Mouse (Mus musculus): ENCODE data around the gene Ahsa2.
"Not testable (repeated sequence)": the region's sequence is repeated elsewhere in the genome, so short reads cannot be mapped to it uniquely, and the experiment has no call there.

The Ahsa2 gene

DNA sequence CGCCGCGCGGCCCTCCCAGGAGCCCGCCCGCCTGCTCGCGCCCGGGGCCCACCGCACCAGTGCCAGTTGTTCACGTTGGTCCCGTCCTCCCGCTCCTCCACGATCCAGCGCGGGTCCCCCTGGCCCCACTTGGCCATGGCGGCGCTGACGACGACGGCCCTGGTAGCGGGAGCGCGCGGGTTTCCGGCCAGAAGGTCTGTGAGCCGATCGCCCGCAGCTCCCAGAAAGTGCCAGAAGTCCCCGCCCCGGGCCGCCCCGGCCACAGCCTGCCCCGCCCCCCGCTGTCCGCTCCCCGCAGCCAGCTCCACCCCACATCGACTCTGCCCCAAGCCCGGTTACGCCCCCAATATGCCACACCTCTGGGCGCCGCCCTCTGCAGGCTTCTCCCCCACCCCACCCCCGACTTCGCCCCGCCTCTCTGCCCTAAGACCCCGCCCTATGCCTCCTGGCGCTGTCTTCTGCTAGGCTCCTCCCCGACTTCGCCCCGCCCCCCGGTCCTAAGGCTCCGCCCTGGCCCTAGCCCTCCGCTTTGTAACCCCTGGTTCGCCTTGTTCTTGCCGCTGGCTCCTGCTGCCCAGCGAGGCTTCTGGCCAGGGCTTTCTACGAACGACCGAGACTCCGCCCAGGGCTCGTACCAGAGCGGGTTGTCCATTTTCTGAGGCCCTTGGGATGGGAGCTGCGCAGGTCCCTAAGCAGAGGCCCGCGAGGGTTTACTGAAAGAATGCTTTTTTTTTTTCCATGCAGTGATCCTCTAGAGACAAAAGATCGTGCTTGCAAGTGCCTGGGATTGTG is at the start of gene Ahsa2:
Gene Ahsa2 (minus strand): TSS at position 313 of the 792 bp plus-strand sequence.
- in situ Hi-C loops (cut with MseI, MboI), result no loop called here

DNA sequence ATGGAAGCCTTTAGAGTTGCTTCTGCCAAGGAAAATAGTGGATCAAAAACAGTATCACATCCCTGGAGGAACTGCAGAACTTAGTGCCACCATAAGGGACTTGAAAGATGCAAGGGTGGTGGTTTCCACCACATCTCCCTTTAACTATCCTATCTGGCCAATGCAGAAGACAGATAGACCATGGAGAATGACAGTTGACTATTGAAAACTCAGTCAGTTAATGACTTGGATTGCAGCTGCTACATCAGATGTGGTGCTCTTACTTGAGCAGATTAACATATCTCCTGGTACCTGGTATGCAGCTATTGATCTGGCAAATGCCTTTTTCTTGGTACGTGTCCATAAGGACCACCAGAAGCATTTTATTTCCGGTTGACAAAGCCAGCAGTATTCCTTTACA is 39.6 kb upstream of the Ahsa2 start:
- in situ Hi-C loops (cut with MseI, MboI), result no loop called here

DNA sequence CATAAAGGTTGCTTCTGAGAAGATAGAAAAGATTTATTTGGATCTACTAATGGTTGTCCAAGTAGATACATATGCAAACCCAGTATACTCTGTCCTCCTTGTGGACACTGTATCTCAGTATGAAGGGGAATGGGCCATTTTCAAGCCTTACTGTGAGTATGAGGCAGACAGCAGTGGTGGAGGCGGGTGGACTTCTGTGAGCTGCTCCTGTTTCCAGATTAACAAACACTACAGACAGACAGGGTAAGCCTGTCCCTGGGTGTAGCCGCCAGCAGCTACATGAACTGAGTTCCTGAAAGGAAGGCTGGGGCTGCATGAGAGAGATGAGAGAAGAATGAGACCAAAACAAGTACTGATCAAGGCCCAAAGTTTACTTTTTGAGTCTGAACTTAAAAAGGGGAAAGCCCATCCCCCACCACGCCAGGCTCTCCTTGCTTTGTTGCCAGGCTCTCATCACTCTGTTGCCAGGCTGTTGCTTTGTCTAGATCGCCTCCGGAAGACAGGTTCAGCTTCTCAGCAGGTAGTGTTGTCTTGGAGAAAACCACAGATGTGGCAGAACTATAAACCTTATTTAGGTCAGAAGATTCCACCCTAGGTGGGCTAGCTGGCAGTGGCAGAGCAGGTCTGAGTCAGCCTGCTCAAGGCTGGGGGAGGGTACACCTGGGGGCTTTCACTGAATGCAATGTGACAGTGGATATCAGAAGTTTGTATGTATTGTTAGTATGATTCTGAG is 22.8 kb upstream of the Ahsa2 start, which contains the start of gene 1700093K21Rik:
Gene 1700093K21Rik (minus strand): TSS at position 683 of the 733 bp plus-strand sequence.
- in situ Hi-C loops (cut with MseI, MboI), result no loop called here

DNA sequence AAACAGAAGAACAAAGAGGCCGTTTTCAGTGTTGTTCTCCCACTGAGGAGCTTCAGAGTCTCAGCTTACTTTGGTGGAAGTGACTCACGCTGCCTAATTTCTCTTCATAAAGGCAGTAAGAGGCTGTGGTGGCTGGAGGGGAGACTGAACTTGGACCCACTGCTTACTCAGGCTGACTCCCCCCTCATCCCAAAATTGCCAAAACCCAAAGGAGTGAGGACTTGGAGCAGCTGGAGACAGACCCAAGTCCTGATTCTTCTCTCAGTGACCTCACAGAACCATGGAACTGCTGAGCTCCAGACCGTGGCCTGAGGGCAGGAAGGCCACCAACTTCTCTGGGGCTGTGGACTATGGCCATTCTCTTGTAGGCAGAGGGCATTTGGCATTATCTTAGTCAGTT is 21.2 kb upstream of the Ahsa2 start:
- in situ Hi-C loops (cut with MseI, MboI), result no loop called here

DNA sequence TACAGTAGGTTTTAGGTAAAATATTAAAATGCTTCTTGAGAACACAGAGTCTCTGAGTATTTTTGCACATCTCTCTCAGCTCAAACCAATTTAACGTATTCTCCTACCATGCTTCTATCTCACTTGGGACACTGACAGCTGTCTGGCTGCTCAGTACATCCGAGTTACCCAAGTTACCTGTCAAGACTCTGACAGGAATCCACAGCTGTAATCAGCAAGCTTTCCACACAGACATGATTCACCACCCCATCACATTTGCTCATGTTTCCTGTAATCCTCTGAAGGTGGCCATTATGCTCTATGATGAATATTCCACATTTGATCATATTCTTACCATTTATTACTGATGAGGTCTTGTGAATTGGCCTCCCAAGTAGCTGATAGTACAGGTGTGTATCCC is 17.5 kb upstream of the Ahsa2 start:
- in situ Hi-C loops (cut with MseI, MboI), result no loop called here

DNA sequence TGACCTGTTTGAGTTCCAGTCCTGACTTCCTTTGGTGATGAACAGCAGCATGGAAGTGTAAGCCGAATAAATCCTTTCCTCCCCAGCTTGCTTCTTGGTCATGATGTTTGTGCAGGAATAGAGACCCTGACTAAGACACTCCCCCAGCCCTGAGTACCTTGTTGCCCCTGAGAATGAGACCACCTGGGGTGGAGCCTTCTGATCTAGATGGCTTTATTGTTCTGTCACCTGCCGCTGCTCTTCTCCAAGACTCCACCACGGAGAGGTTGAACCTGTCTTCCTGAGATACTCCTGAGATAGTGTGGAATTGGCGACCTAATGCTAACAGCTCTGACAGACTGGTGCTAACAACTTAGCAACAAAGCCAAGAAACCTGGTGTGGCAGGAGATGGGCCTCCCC is 17.0 kb upstream of the Ahsa2 start:
- in situ Hi-C loops (cut with MseI, MboI), result not testable (repeated sequence)

DNA sequence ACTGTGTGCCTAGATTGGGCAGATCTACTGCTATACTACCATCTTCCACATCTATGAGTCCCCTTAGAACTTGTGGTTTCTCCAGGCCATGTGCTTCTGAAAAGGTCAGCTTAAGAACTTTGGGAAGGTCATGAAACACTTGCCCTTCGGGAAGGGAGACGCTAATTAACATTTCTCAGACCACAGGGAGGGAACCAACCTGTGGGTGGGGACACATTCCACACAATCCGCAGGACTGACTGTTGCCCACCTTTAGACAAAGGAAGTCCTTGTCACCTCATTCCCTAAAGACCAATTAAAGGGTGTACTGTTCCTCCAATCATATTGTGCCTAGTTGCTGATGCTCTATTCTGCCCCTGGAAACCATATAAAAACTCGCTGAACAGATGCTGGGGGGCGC is 7.0 kb upstream of the Ahsa2 start:
- in situ Hi-C loops (cut with MseI, MboI), result not testable (repeated sequence)

DNA sequence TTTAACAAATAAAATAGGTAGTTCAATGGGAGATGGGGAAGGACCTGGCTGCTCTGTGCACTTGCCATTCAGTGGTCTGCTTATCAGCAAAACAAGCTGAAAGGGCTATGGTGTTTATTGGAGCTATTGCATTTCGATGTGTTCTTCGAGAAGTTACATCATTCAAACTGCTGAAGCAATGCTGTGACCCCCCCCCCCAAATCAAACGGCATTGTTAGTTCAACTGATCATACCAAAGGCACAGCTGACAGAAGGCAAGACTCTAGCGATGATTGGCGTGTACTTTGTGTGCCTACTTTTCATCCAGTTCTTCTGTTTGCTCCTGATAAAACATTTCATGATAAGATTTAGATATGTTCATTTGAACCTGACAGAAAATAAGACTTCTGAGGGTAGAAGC is 779 bp upstream of the Ahsa2 start:
- in situ Hi-C loops (cut with MseI, MboI), result no loop called here

DNA sequence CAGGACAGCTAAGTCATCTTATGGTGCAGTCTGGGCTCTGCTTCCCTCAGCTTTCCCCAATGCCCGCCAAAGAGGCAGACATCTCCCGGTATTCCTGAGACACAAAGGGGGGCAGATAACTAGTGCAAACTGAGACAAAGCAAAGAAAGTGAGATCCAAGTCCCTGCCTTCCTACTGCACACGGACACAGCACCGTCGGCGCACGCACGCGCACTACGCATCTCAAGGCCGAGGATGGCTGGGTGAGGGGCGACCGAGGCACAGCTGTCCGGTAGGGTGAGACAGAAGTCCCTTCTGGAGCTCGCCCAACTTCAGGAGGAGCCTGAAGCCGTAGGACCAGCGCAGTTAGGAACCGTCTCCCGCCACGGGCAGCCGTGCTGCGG is 504 bp downstream of the Ahsa2 start:
- in situ Hi-C loops (cut with MseI, MboI), result no loop called here

- in situ Hi-C loops (cut with MseI, MboI), result no loop called here
These were observed 1.2 kb downstream of the Ahsa2 start for GRCm38 (mm10) chr11:23496661-23497060.

- in situ Hi-C loops (cut with MseI, MboI), result no loop called here
These were observed 2.6 kb downstream of the Ahsa2 start for GRCm38 (mm10) chr11:23495231-23495630.

DNA sequence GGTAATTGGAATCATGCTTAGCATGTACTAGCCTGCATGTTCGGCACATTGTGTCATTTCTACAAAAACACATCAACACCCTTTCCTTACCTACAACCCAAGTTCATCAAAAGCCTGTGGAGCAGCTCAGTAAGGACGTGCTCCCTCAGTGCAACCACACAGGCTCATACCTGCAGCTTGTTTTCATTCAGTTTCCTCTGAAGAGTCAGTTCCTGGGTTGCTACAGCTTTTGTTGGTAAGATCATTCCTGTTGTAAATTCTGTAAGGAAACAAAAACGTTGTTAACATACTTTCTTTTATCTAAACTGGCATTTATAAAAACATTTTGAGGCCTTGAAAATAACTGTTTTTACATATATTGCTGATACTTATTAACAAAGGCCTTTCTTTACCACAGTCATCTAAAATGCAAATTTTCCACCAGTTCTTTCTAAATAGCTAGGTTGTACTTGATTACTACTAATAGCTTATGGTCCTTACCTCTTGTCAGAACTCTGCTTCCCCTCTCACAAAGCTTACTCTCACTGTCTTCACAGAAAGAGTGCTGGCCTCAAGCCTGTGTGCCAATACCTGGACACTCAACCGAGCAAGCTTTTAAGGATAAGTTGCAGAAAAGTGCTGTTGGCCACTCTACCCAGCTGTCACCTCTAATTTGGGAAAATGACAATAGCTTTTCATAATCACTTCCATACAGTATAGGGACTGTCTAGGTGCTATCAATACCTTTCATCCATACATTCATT is 5.6 kb downstream of the Ahsa2 start:
- in situ Hi-C loops (cut with MseI, MboI), result no loop called here

DNA sequence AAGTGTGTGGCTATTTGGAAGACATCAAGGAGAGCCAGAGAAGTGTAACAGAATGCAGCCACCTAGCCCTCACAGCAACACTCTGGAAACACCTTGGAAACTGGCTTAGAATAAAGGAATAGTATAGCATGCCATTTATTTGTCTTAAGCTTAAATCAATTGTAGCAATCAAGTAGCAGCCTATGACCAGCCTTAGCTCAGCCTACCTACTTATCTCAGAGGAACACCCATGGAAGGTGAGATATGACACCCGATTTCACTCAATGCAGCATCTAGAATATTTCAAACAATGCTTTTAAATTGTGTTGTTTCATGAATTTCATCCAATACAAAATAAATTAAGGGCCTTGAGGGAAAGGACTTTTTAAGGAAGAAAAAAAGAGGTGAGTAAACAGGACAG is 7.9 kb downstream of the Ahsa2 start:
- in situ Hi-C loops (cut with MseI, MboI), result no loop called here

GRCm38 (mm10) chr11:23465862-23466261 is 32.0 kb downstream of the Ahsa2 start:
- in situ Hi-C loops (cut with MseI, MboI), result not testable (repeated sequence)
